Mouse (Mus musculus) ES-E14 (cell line): ENCODE measurements at regions not wholly inside any gene's neighbourhood (a gene's known extent, or its start where the extent isn't known, plus 50 kb on each side); places are given as distances from the start of the nearest gene placed in this dataset.

Experiments
- DNase-seq: peaks from one replicate; pipeline ENCODE4 v3.0.0-alpha.2; 2013; ENCODE audit warnings: low read depth, low spot score
- H3K27ac ChIP-seq: 2 replicates; pipeline ENCODE4 v1.5.1; 2012; ENCODE audit warnings: low read depth, mild to moderate bottlenecking, low read length, moderate library complexity, mixed read lengths; ENCODE audit not compliant: poor library complexity, insufficient read depth, severe bottlenecking
- H3K36me3 ChIP-seq: 2 replicates; pipeline ENCODE4 v1.6.1; 2012; ENCODE audit warnings: mild to moderate bottlenecking, low read length, moderate library complexity, mixed read lengths; ENCODE audit not compliant: control insufficient read depth, poor library complexity, insufficient read depth, severe bottlenecking
- H3K4me1 ChIP-seq, 2 experiments: fragments of 150-350 bp in 1 of 2; sonication (generic) in 1 of 2; 2 replicates each; pipeline ENCODE4 v1.6.1; 2012; ENCODE audit warnings: low read length in 2 of 2, mild to moderate bottlenecking in 1 of 2, mixed read lengths in 1 of 2; ENCODE audit not compliant: control insufficient read depth in 2 of 2, insufficient read depth in 2 of 2, poor library complexity in 1 of 2
- H3K4me3 ChIP-seq, 2 experiments: fragments of 150-350 bp in 1 of 2; sonication (generic) in 1 of 2; 2 replicates each; pipeline ENCODE4 v1.5.1; 2012; ENCODE audit warnings: low read length in 2 of 2, low read depth in 1 of 2, mild to moderate bottlenecking in 1 of 2, mixed read lengths in 1 of 2; ENCODE audit not compliant: insufficient read depth in 1 of 2, poor library complexity in 1 of 2, severe bottlenecking in 1 of 2
- H3K9ac ChIP-seq: 2 replicates; pipeline ENCODE4 v1.6.1; 2012; ENCODE audit warnings: low read depth, mild to moderate bottlenecking, low read length, mixed read lengths; ENCODE audit not compliant: poor library complexity, insufficient read depth, severe bottlenecking
- H3K9me3 ChIP-seq: fragments of 150-350 bp; sonication (generic); 2 replicates; pipeline ENCODE4 v1.6.1; 2012; ENCODE audit warnings: low read depth, mild to moderate bottlenecking, low read length; ENCODE audit not compliant: control insufficient read depth, insufficient read depth
- CHD2 ChIP-seq: IDR thresholded peaks from 2 replicates; pipeline ENCODE4 v1.6.1; 2014; ENCODE audit warnings: mild to moderate bottlenecking, low read depth, low read length, inconsistent platforms
- HCFC1 ChIP-seq: IDR thresholded peaks from 2 replicates; pipeline ENCODE4 v1.6.1; 2012; ENCODE audit warnings: low read length, inconsistent platforms, borderline replicate concordance; ENCODE audit not compliant: insufficient read depth
- MAFK ChIP-seq: IDR thresholded peaks from 2 replicates; pipeline ENCODE4 v1.6.1; 2014; ENCODE audit warnings: mild to moderate bottlenecking, low read depth, low read length, inconsistent platforms; ENCODE audit not compliant: insufficient read depth
- ZC3H11A ChIP-seq: IDR thresholded peaks from 2 replicates; pipeline ENCODE4 v1.6.1; 2012; ENCODE audit warnings: low read depth, mild to moderate bottlenecking, inconsistent platforms, low read length, borderline replicate concordance
- ZNF384 ChIP-seq: IDR thresholded peaks from 2 replicates; pipeline ENCODE4 v1.6.1; 2012; ENCODE audit warnings: low read depth, low read length, inconsistent platforms
- in situ Hi-C, 2 experiments: fragments of 600-800 bp; cut with MboI; formaldehyde crosslinking; loops; one replicate each; pipeline ENCODE4 v1.15.1; 2025; ENCODE audit warnings: low sequenced_read_pairs in 2 of 2, inconsistent platforms in 1 of 2; ENCODE audit not compliant: unreplicated experiment in 2 of 2

DNA sequence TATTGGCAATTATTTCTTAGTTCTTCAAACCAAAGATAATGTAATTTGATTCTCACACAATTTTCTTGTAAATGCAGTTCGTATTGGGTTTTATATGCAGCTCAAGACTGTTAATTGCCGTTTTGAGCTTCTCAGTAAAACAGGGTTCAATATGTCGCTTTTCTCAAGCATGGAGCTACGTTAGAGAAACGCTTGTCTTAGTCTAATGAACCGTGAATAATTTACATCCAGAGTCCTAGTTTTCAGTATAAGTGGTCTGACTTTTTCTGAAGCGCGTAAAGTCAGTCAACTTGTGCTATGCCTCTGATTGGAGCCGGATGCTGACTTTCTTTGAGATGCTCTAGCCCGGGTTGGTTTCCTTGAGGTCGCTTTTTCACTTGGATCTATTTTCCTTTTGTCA is 177.8 kb upstream of the Snx7 start:
- DNase-seq = no peak
- TF ChIP-seq HCFC1 = no peak

DNA sequence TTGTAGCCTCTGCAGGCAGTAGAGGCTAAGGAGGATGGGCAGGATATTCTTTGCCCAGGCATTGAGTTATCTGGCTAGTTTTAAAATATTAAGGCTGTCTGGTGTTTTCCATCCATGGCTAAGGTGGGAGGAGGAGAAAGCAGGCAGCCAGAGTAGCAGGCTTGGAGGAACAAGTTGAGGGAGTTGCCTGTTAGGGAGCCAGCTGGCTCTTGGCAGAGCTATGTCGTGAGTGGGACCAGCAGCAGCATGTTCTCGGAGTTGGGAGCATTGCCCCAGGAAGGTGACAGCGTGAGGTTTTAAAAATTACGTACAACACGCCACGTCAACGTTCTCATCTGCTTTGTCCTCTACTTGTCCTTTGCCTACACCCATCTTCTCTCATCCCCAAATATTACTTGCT is 167.8 kb upstream of the Snx7 start:
- in situ Hi-C loops = no loop called here
- H3K27ac ChIP-seq = no peak overlapping the region
- no peak overlapping the region for H3K4me3 ChIP-seq
- no peaks in the 10 kb centered on the region for H3K4me1 ChIP-seq
- no peak for DNase-seq
- H3K36me3 ChIP-seq = no peaks in the 10 kb centered on the region
- TF ChIP-seq MAFK (no peak), HCFC1 (no peak), ZNF384 (no peak), ZC3H11A (no peak), CHD2 (no peak)
- H3K9me3 ChIP-seq = no peaks in the 10 kb centered on the region
- H3K9ac ChIP-seq = no peak overlapping the region

More for the DNA sequence above, 177.8 kb upstream of the Snx7 start:
- Histone ChIP-seq H3K27ac (no peak overlapping the region), H3K4me1 (no peaks in the 10 kb centered on the region), H3K36me3 (no peaks in the 10 kb centered on the region), H3K9ac (no peak overlapping the region), H3K4me3 (no peak overlapping the region), H3K9me3 (no peaks in the 10 kb centered on the region)
- in situ Hi-C loops = no loop called here

- H3K4me3 ChIP-seq = no peak overlapping the region
- H3K36me3 ChIP-seq = no peaks in the 10 kb centered on the region
- DNase-seq = no peak
- no peaks in the 10 kb centered on the region for H3K9me3 ChIP-seq
- no peaks in the 10 kb centered on the region for H3K4me1 ChIP-seq
- H3K27ac ChIP-seq = no peak overlapping the region
- no peak overlapping the region for H3K9ac ChIP-seq
- in situ Hi-C loops = no loop called here
- TF ChIP-seq ZNF384 = no peak
- TF ChIP-seq MAFK = no peak
- no peak for TF ChIP-seq HCFC1
- TF ChIP-seq ZC3H11A = no peak
- TF ChIP-seq CHD2 = no peak
Observed at GRCm38 (mm10) chr3:117995401-117995800, 126.7 kb upstream of the Snx7 start.

GRCm38 (mm10) chr3:117994110-117994509 is 125.4 kb upstream of the Snx7 start:
- Histone ChIP-seq H3K36me3 (no peaks in the 10 kb centered on the region), H3K9ac (no peak overlapping the region), H3K9me3 (no peaks in the 10 kb centered on the region), H3K27ac (no peak overlapping the region), H3K4me1 (no peaks in the 10 kb centered on the region), H3K4me3 (no peak overlapping the region)
- TF ChIP-seq MAFK = no peak
- TF ChIP-seq ZNF384 = no peak
- no peak for TF ChIP-seq CHD2
- no peak for TF ChIP-seq ZC3H11A
- TF ChIP-seq HCFC1 = no peak
- no peak for DNase-seq
- in situ Hi-C loops = no loop called here

DNA sequence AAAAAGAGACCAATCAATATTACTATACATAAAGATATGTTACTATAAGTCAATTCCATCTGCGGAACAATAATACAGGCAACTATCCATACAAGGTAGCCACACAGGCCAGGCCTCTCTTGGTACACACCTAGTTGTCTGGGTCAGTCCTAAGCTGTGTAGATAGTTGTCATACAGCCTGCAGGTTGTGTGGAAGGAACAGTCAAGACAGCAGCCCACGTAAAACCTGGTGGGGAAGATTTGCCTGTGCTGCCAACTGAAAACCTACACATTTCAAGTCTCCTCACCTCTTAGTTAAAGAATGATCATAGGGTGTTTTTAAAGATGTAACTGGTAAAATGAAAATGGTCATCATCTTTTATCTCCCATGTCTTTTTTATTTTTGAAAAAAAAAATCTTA is 121.8 kb upstream of the Snx7 start:
- TF ChIP-seq MAFK (no peak), ZC3H11A (no peak), CHD2 (no peak), HCFC1 (no peak), ZNF384 (no peak)
- Histone ChIP-seq H3K36me3 (no peaks in the 10 kb centered on the region), H3K27ac (no peak overlapping the region), H3K9ac (no peak overlapping the region), H3K4me3 (no peak overlapping the region), H3K4me1 (no peaks in the 10 kb centered on the region), H3K9me3 (no peaks in the 10 kb centered on the region)
- in situ Hi-C loops = no loop called here
- no peak for DNase-seq
